Mouse (Mus musculus) embryonic facial prominence, embryonic 15.5 days (tissue): ENCODE measurements at regions not wholly inside any gene's neighbourhood (a gene's known extent, or its start where the extent isn't known, plus 50 kb on each side); places are given as distances from the start of the nearest gene placed in this dataset.

Experiments
- ATAC-seq: fragments of 200-750 bp; cut with Nextera tagmentation; 2 replicates; pipeline ENCODE4 v1.8.0; 2017; ENCODE audit warnings: low read depth, moderate TSS enrichment; ENCODE audit not compliant: insufficient number of reproducible peaks, low FRiP score, low TSS enrichment
- H3K27ac ChIP-seq: fragments of 300-500 bp; sonication (generic); replicated peaks from 2 replicates; pipeline ENCODE4 v1.5.1; 2015; ENCODE audit warnings: mild to moderate bottlenecking, inconsistent platforms
- H3K27me3 ChIP-seq: fragments of 300-500 bp; sonication (generic); 2 replicates; pipeline ENCODE4 v1.6.1; 2015; ENCODE audit warnings: inconsistent platforms
- H3K36me3 ChIP-seq: fragments of 300-500 bp; sonication (generic); 2 replicates; pipeline ENCODE4 v1.6.1; 2015; ENCODE audit warnings: mild to moderate bottlenecking, inconsistent platforms
- H3K4me1 ChIP-seq: fragments of 300-500 bp; sonication (generic); 2 replicates; pipeline ENCODE4 v1.6.1; 2015; ENCODE audit warnings: inconsistent platforms
- H3K4me2 ChIP-seq: fragments of 300-500 bp; sonication (generic); replicated peaks from 2 replicates; pipeline ENCODE4 v1.6.1; 2015; ENCODE audit warnings: mild to moderate bottlenecking, inconsistent platforms
- H3K4me3 ChIP-seq: fragments of 300-500 bp; sonication (generic); replicated peaks from 2 replicates; pipeline ENCODE4 v1.5.1; 2015; ENCODE audit warnings: mild to moderate bottlenecking, inconsistent platforms
- H3K9ac ChIP-seq: fragments of 300-500 bp; sonication (generic); 2 replicates; pipeline ENCODE4 v1.6.1; 2015; ENCODE audit warnings: inconsistent platforms
- H3K9me3 ChIP-seq: fragments of 300-500 bp; sonication (generic); replicated peaks from 2 replicates; pipeline ENCODE4 v1.6.1; 2016; ENCODE audit warnings: inconsistent platforms
- WGBS: fragments of 180-500 bp; shearing (Covaris S2); methylation state at CpG from one replicate; pipeline ENCODE4 v1.1.7; 2015; 5-methylcytosine and 5-hydroxymethylcytosine counted together

DNA sequence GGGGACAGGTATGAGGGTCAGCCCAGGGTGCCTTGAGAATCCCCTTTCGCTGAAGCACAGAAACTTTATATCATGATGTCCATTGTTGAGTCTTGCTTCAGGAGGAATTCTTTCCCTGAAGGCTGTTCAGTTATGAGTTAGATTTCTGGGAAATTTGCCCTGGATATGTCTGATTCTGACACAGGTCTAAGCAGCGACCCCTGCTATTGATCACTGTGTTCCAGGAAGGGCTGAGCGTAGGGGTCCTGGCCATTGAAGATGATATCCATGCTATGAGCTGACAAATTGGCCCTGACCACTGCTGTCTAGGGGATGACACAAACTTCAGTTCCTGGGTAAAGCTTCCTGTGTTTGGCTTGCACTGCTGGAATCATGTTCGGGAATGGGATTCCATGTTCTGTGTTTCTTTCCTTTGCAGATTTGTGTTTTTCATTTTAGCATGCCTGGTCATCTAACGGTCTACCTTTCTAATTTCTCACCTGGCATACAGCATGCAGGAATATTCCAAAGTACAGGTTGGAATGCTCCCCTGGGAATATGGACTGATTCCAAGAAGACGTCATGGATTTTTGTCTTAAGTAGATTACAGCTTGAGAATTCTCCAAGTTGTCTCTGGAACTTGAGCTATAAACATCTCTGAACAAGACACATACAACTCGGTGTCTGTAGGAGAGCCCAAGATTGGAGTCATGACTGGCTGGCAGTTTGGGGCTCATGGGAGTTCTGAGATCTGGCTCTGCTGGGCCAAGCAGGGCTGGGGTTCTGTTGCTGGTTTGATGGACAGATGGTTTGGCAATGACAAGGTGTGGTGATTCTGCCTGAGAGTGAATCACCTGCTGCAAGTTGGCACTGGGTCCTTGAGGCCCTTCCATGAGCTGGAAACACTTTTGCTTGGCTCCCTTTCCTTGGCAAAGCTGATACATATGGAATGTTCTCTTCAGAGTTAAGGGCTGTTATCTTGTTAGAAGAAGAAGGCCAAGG is 104.4 kb downstream of the Ttc32 start:
- Histone ChIP-seq H3K9ac (no peak overlapping the region), H3K4me1 (peaks cover 9% of the 10 kb centered on the region), H3K9me3 (no peaks in the 10 kb centered on the region), H3K36me3 (no peaks in the 10 kb centered on the region), H3K4me3 (no peak overlapping the region), H3K27me3 (no peaks in the 10 kb centered on the region), H3K27ac (no peak overlapping the region; the same call in 1 of the 2 replicates), H3K4me2 (no peak overlapping the region)
- WGBS = 73% methylated on average over 7 of the region's 7 CpGs
- ATAC-seq = 0 out of 2 replicates have a peak, but pooled peaks have one; percentile 54

DNA sequence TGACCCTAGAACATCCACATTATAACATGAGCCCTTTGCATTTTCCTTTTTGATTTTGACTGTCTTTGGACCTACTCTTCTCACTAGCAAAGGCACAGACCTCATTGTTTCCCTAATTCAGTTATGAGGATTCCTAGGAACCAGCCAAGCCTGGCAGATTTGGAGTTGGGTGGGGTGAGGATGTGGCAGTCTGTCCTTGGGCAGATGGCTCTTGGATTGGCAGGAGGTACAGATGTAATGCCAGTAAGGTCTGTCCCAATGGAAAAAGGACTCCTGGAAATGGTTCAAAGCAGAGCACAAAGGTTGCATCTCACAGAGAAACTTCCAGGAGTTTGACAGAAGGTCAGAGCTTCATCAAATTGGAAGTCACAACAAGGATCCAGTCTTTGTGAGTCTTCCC is 121.2 kb downstream of the Ttc32 start:
- Histone ChIP-seq H3K4me3 (no peak overlapping the region), H3K36me3 (no peaks in the 10 kb centered on the region), H3K27ac (no peak overlapping the region), H3K27me3 (no peaks in the 10 kb centered on the region), H3K4me2 (no peak overlapping the region), H3K4me1 (no peaks in the 10 kb centered on the region), H3K9ac (no peak overlapping the region), H3K9me3 (no peaks in the 10 kb centered on the region)
- no peak for ATAC-seq

DNA sequence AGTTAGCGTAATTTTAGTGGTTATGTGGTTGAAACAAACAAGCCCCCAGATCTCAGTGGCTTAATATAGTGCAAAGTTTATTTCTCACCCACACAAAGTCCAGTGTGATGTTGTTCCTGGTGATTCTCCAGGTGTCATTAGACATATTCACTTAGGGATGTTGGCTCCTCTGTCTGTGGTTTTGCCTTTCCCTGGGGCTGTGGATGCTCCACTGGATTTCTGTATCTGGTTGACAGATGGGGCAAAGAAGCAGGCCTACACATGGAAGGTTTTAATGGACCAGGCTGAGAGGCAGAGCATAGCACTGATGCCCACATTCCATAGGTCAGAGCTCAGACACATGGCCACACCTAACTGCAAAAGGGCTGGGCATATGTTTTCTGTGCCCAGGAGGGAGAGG is 121.6 kb downstream of the Ttc32 start:
- Histone ChIP-seq H3K9ac (no peak overlapping the region), H3K36me3 (no peaks in the 10 kb centered on the region), H3K4me2 (no peak overlapping the region), H3K9me3 (no peaks in the 10 kb centered on the region), H3K4me3 (no peak overlapping the region), H3K4me1 (no peaks in the 10 kb centered on the region), H3K27me3 (no peaks in the 10 kb centered on the region), H3K27ac (no peak overlapping the region)
- no peak for ATAC-seq
- 90% methylated on average over 1 of the region's 1 CpGs for WGBS

DNA sequence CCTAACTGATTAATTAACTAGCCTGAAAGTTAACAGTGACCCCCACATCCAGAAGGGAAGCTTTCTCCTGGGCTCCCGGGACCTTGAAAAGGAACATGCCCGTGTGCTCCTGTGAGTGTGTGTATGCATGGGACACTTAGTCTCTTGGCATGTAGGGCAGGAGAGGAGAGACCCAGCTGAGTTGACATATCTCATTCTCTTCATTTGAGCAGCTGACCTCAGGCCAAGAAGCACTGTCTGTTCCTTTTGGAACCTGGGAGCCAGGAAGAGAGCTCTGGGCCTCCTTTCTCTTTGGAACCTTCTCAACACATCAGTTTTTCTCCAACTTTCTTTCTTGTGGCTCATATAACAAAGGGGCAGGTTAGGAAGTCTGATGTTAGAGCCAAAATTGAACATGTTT is 124.7 kb downstream of the Ttc32 start:
- WGBS = 78% methylated on average over 2 of the region's 2 CpGs
- H3K4me3 ChIP-seq = no peak overlapping the region
- H3K9ac ChIP-seq = no peak overlapping the region
- no peaks in the 10 kb centered on the region for H3K9me3 ChIP-seq
- H3K4me1 ChIP-seq = no peaks in the 10 kb centered on the region
- H3K27ac ChIP-seq = no peak overlapping the region
- ATAC-seq = no peak
- no peaks in the 10 kb centered on the region for H3K36me3 ChIP-seq
- H3K4me2 ChIP-seq = no peak overlapping the region
- H3K27me3 ChIP-seq = no peaks in the 10 kb centered on the region

DNA sequence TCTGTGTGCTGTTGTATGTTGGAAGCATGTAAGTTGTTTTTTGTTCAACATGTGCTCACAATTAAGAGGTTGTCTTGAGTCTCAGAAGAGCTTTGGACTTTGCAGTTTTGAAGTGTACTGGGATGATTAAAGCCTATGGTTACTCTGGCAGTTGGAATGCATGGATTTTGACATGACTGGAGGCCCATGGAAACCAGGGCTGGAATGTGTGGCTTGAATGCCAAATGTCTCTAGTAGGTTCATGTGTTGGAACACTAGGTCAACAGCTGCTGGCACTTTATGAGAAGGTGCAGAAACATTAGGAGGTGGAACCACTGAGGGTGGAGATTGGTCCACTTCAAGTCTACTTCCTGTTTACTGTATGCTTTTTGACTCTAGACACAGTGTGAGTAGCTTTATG is 127.0 kb downstream of the Ttc32 start:
- H3K9me3 ChIP-seq = no peaks in the 10 kb centered on the region

DNA sequence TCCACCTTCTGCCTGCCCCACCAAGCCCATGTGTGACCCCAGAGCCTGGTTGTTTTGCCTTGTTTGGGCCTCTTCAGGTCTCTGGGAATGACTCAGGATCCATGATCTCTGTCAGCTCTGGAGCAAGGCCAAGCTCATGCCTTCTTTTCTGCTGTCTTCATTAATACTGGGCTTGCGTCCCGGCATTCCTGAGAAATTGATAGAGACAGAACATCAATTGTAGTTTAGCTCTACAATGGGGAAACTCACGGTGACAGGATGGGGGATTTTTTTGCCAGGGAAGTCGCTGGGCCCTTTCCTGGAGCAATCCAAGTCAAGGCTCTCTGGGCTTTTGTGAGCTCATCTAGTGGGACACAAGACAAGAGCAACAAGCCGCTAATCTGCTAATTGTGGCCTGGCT is 129.0 kb downstream of the Ttc32 start:
- Histone ChIP-seq H3K9me3 (no peaks in the 10 kb centered on the region), H3K27me3 (no peaks in the 10 kb centered on the region), H3K36me3 (no peaks in the 10 kb centered on the region), H3K4me2 (no peak overlapping the region), H3K4me3 (no peak overlapping the region), H3K4me1 (no peaks in the 10 kb centered on the region), H3K27ac (no peak overlapping the region), H3K9ac (no peak overlapping the region)
- WGBS = 63% methylated on average over 5 of the region's 5 CpGs
- no peak for ATAC-seq

More for the DNA sequence above, 127.0 kb downstream of the Ttc32 start:
- Histone ChIP-seq H3K36me3 (no peaks in the 10 kb centered on the region), H3K4me1 (no peaks in the 10 kb centered on the region), H3K9ac (no peak overlapping the region), H3K27ac (no peak overlapping the region), H3K4me2 (no peak overlapping the region), H3K27me3 (no peaks in the 10 kb centered on the region), H3K4me3 (no peak overlapping the region)
- ATAC-seq = no peak

DNA sequence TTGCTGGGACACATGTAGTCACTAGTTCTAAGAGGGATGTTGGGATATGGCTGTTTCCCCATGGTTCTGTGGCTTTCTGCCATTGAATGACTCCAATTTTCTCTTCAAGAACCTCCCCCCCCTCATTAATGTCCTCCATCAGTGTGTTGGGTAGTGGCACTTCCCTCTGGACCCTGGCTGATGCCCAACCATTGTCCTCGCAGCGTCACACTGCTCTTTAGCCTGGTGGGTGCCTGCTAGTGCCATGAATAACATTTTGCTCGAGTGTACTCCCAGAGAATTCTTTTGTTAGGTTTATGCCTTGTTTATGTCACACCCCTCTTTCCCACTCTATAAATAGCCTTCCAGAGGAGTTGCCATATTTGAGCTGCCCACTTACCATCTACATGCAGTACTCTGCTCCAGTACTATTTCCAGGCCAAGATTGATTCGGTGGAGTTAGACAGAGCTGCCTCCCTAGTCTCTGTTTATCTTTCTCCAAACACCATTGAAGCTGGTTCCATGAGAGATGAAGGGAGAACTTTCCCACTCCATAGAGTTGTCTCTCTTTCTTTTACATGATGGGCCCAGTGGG is 135.7 kb downstream of the Ttc32 start:
- Histone ChIP-seq H3K4me2 (no peak overlapping the region), H3K9ac (no peak overlapping the region), H3K27me3 (no peaks in the 10 kb centered on the region), H3K36me3 (no peaks in the 10 kb centered on the region), H3K4me1 (peaks cover 9% of the 10 kb centered on the region), H3K27ac (no peak overlapping the region), H3K9me3 (no peaks in the 10 kb centered on the region), H3K4me3 (no peak overlapping the region)
- ATAC-seq = no peak
- WGBS = 72% methylated on average over 4 of the region's 4 CpGs

DNA sequence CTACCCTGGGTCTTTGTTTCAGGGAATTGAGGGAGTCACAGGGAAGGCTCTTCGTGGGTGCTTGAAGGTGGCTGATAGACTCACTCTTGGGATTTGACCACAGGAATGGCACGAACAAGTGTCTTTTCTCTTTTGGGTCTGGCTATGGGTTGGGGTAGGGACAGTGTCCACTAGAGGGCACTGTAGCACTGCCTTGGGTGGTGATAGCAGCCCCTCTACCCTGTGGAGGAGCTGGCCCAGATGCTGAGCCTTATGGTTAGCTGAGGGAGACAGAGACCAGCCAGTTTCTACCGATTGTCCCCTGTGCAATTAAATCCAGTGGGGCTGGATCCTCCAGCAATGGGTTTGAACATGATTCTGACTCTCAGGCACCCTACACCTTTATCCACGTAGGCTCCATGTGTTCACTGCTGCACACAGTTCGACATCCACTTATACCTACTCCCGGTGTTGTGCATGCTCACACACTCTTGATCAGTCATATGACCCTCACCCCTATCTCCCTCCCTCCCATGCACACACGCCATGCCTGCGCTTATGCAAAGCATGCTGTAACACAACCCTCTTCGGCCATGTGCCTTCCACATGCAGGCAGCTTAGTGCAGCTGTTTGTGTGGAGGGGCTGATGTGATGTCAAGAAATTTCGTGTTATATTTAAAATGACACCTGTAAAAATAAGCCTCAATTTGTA is 136.6 kb downstream of the Ttc32 start:
- H3K4me3 ChIP-seq = no peak overlapping the region
- 26% methylated on average over 10 of the region's 10 CpGs for WGBS
- H3K27ac ChIP-seq = no peak overlapping the region
- H3K27me3 ChIP-seq = no peaks in the 10 kb centered on the region
- peaks cover 9% of the 10 kb centered on the region for H3K4me1 ChIP-seq
- no peak overlapping the region for H3K4me2 ChIP-seq
- H3K9me3 ChIP-seq = no peaks in the 10 kb centered on the region
- no peaks in the 10 kb centered on the region for H3K36me3 ChIP-seq
- no peak overlapping the region for H3K9ac ChIP-seq
- ATAC-seq = peak; percentile 84

DNA sequence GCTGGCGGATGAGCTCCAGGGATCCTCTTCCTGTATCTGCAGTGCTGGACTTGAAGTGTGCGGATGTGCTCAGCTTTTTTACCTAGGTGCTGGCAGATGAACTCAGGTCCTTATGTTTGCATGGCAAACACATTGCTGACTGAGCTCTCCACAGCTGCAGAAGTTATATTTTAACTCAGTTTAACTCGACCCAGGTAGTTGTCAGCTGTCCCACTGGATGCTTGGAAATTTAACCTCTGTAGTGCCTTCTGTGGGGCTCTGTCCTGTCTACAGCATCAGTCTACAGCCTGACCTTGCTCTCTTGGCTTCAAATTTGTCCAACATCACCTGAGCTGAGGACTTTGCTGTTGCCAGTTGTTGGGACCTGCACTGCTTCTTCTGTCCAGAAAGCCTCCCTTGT is 139.2 kb downstream of the Ttc32 start:
- Histone ChIP-seq H3K4me1 (peaks cover 9% of the 10 kb centered on the region), H3K4me3 (no peak overlapping the region), H3K9me3 (no peaks in the 10 kb centered on the region), H3K36me3 (no peaks in the 10 kb centered on the region), H3K4me2 (no peak overlapping the region), H3K27ac (no peak overlapping the region), H3K9ac (no peak overlapping the region), H3K27me3 (no peaks in the 10 kb centered on the region)
- WGBS = 66% methylated on average over 3 of the region's 3 CpGs
- ATAC-seq = no peak

DNA sequence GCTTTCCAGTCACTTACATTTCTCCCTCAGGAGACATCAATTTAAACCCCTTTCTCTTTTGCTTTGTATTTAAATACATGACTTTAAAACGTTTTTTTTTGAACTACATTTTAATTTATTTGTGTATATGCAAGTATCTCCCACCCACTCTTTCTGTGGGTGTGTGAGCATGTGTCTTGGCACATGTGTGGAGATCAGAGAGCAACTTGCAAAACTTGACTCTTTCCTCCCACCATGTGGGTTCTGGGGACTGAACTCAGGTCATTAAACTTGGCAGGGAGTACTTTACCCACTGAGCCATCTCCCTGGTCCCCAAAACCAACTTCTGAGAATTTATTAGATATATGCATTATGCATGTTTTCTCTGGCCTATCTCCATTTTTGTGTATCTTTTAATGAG is 143.9 kb downstream of the Ttc32 start:
- H3K27ac ChIP-seq = no peak overlapping the region
- 14% methylated on average over 1 of the region's 1 CpGs for WGBS
- 0 out of 2 replicates have a peak, but pooled peaks cover 3% of the 10 kb centered on the region for H3K4me1 ChIP-seq
- H3K9ac ChIP-seq = no peak overlapping the region
- ATAC-seq = no peak
- no peaks in the 10 kb centered on the region for H3K9me3 ChIP-seq
- H3K4me2 ChIP-seq = no peak overlapping the region
- H3K36me3 ChIP-seq = no peaks in the 10 kb centered on the region
- no peak overlapping the region for H3K4me3 ChIP-seq
- no peaks in the 10 kb centered on the region for H3K27me3 ChIP-seq

DNA sequence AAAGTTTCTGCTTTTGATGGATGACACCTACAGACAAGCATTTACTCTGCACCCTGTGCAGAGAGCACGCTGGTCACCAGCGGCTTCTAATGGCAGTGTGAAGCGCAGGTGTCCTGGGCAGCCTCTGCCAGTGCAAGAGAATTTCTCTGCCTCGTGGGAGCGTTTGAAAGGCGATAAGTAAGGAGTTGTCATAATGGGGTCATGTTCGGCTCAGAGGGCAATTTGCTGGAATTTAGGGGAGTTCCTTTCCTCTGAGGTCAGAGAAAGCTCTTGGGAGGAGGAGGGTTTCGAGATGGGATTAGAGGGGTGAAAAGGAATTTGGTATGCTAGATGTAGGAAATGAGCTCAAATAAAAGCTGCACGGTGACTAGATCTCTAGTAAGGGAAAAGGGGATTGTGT is 144.5 kb downstream of the Ttc32 start:
- WGBS = 32% methylated on average over 9 of the region's 9 CpGs
- no peak overlapping the region for H3K27ac ChIP-seq
- no peaks in the 10 kb centered on the region for H3K27me3 ChIP-seq
- 0 out of 2 replicates have a peak, but pooled peaks cover 3% of the 10 kb centered on the region for H3K4me1 ChIP-seq
- ATAC-seq = no peak
- no peak overlapping the region for H3K4me2 ChIP-seq
- no peaks in the 10 kb centered on the region for H3K9me3 ChIP-seq
- no peak overlapping the region for H3K9ac ChIP-seq
- H3K36me3 ChIP-seq = no peaks in the 10 kb centered on the region
- no peak overlapping the region for H3K4me3 ChIP-seq
